Mouse (Mus musculus) forebrain, embryonic 15.5 days (tissue): ENCODE data around the gene Zfp64. TPM values are rescaled to one million over a fixed set of nuclear protein-coding genes. Genes with fewer than 3 reads are reported as not detected.
"Not testable (repeated sequence)": the region's sequence is repeated elsewhere in the genome, so short reads cannot be mapped to it uniquely, and the experiment has no call there.

Source experiments
- ATAC-seq: fragments of 200-750 bp; cut with Nextera tagmentation; replicated peaks from 2 replicates; pipeline ENCODE4 v1.8.0; 2017; ENCODE audit warnings: mild to moderate bottlenecking, moderate TSS enrichment, moderate library complexity
- H3K27ac ChIP-seq: fragments of 300-500 bp; sonication (generic); replicated peaks from 2 replicates; pipeline ENCODE4 v1.5.1; 2015; ENCODE audit warnings: mild to moderate bottlenecking, inconsistent platforms
- H3K27me3 ChIP-seq: fragments of 300-500 bp; sonication (generic); 2 replicates; pipeline ENCODE4 v1.6.1; 2015; ENCODE audit warnings: inconsistent platforms
- H3K36me3 ChIP-seq: fragments of 300-500 bp; sonication (generic); 2 replicates; pipeline ENCODE4 v1.6.1; 2015; ENCODE audit warnings: mild to moderate bottlenecking, inconsistent platforms
- H3K4me1 ChIP-seq: fragments of 300-500 bp; sonication (generic); 2 replicates; pipeline ENCODE4 v1.6.1; 2015; ENCODE audit warnings: inconsistent platforms
- H3K4me2 ChIP-seq: fragments of 300-500 bp; sonication (generic); replicated peaks from 2 replicates; pipeline ENCODE4 v1.6.1; 2015; ENCODE audit warnings: mild to moderate bottlenecking, inconsistent platforms
- H3K4me3 ChIP-seq: fragments of 300-500 bp; sonication (generic); 2 replicates; pipeline ENCODE4 v1.5.1; 2015; ENCODE audit warnings: mild to moderate bottlenecking, inconsistent platforms
- H3K9ac ChIP-seq: fragments of 300-500 bp; sonication (generic); replicated peaks from 2 replicates; pipeline ENCODE4 v1.6.1; 2015; ENCODE audit warnings: mild to moderate bottlenecking, inconsistent platforms
- H3K9me3 ChIP-seq: fragments of 300-500 bp; sonication (generic); 2 replicates; pipeline ENCODE4 v1.6.1; 2016; ENCODE audit warnings: inconsistent platforms
- WGBS: fragments of 180-500 bp; shearing (Covaris S2); methylation state at CpG from one replicate; pipeline ENCODE4 v1.1.7; 2015; ENCODE audit warnings: mixed read lengths; 5-methylcytosine and 5-hydroxymethylcytosine counted together
- polyA plus RNA-seq: library from polyadenylated mRNA; unstranded; fragments of >200 nt; fragmentation: Nextera tagmentation; extraction: Ambion mirVana; gene quantifications from 2 replicates; pipeline ENCODE4 v1.2.1, GENCODE M21; 2015

Zfp64 gene
- polyA plus RNA-seq, 1 experiment from 2014 or later: 30.5 TPM

DNA sequence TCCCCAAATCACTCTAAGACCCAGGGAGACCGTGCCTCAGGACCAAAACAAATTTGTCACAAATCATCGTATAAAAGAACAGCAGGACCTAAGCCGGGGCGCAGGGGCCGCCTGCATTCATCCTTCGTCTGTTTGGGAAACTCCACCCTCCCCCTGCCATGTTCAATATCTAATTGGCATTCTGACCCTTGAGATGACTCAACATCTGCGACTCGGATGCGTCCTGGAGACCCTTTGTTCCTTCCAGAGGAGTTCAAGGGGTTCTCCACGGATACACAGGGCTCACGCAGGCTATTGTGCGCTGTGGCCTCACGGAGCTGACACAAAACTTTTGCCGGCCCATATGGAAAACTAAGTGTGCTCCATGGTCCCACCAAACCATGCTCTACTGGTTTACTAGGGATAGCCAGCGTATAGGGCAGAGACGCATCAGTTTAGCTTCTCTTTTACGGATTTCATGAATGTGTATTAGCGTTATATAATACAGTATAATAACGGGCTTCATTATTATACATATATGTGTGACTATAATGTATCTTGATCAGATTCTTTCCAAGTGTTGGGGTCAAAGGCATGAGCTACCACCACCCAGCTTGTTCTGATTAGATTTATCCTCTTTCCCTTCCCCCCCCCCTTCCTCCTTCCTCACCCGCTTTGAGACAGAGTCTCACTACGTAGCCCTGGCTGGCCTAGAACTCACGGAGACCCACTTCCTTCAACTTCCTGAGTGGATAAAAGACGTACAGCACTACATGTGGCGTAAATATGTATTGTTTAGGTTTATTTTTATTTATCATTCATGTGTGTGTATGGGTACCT, 94.3 kb downstream of the Zfp64 start:
- H3K36me3 ChIP-seq: no peaks in the 10 kb centered on the region
- 32% methylated on average over 24 of the region's 24 CpGs for WGBS
- H3K9me3 ChIP-seq: no peaks in the 10 kb centered on the region
- H3K4me1 ChIP-seq: peaks cover 14% of the 10 kb centered on the region
- no peak overlapping the region for H3K4me3 ChIP-seq
- no peak overlapping the region for H3K9ac ChIP-seq
- H3K4me2 ChIP-seq: no peak overlapping the region
- ATAC-seq: no peak
- no peaks in the 10 kb centered on the region for H3K27me3 ChIP-seq
- no peak overlapping the region for H3K27ac ChIP-seq

DNA sequence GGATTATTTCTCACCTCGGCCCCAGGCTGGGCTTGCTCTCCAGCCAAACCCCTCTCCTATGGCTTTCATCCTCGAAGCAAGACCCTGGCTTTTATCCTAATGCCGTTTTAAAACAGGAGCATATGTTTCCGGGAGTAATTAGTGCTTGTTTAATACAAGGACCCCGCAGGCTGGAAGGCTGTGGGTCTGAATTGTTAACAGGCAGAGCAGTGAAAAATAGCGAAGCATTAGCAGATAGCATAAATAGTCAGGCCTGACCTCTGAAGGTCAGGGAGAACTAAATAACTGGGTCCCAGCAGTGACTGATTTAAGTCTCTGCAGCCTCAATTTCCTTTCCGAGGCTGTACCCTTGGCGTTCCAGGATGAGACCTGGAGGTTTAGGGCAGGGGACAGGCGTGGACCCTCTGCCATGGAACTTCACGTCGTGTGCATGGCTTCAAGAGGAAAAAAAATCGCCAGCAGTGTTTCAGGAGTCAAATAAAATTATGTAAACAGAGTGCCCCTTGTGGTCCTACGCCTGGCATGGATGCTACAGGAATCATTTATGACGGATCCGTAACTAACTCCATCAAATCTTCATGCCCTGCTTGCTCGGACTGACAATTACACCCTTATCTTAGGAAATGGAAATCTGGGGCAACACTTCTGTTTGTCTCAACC, 95.2 kb downstream of the Zfp64 start:
- Histone ChIP-seq H3K36me3 (no peaks in the 10 kb centered on the region), H3K4me1 (peaks cover 14% of the 10 kb centered on the region), H3K27me3 (no peaks in the 10 kb centered on the region), H3K9me3 (no peaks in the 10 kb centered on the region), H3K4me3 (no peak overlapping the region), H3K9ac (no peak overlapping the region), H3K27ac (no peak overlapping the region), H3K4me2 (no peak overlapping the region)
- 11% methylated on average over 16 of the region's 16 CpGs for WGBS
- no peak; the same call in 1 of the 2 replicates for ATAC-seq

DNA sequence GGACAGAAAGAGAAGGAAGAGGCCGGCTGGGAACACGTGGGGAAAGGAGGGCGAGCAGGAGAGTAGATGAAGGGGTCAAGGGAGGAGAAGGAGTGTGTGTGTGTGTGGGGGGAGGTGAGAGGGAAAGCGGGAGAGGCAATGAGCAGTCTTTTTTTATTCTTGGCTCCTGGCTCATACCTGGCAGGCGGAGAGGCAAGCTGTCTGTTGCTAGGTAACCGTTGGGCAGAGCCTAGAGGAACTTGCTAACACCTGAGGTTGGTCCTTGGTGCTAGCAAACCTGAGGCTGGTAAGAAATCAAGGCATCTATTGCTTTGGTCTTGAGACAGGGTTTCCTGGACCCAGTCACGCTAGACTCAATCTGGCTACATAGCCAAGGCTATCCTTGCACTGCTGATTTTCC, 98.7 kb downstream of the Zfp64 start:
- WGBS: 59% methylated on average over 7 of the region's 7 CpGs
- no peak overlapping the region for H3K4me2 ChIP-seq
- no peaks in the 10 kb centered on the region for H3K27me3 ChIP-seq
- H3K27ac ChIP-seq: no peak overlapping the region
- ATAC-seq: no peak
- no peaks in the 10 kb centered on the region for H3K9me3 ChIP-seq
- no peaks in the 10 kb centered on the region for H3K36me3 ChIP-seq
- H3K4me1 ChIP-seq: peaks cover 14% of the 10 kb centered on the region
- H3K4me3 ChIP-seq: no peak overlapping the region
- H3K9ac ChIP-seq: no peak overlapping the region

DNA sequence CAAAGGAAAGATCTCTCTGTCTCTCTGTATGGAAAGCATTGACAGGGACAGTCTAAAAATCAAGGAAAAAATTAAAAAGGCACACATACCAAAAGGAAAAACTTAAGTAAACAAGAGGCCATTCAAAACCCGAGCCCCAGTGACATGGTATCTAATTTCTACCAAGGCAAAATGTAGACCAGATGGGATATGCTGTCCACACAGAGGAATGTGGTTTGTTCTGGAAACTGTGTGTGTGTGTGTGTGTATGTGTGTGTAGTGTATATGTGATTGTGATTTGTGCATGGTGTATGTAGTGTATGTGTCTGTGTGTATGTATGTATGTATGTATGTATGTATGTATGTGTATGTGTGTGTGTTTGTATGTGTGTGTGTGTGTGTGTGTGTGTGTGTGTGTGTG, 100.6 kb downstream of the Zfp64 start:
- Histone ChIP-seq H3K4me1 (0 out of 2 replicates have a peak, but pooled peaks cover 2% of the 10 kb centered on the region), H3K36me3 (no peaks in the 10 kb centered on the region), H3K27ac (no peak overlapping the region), H3K27me3 (no peaks in the 10 kb centered on the region), H3K9me3 (no peaks in the 10 kb centered on the region), H3K9ac (no peak overlapping the region), H3K4me2 (no peak overlapping the region), H3K4me3 (no peak overlapping the region)
- WGBS: 77% methylated on average over 1 of the region's 1 CpGs
- ATAC-seq: no peak

DNA sequence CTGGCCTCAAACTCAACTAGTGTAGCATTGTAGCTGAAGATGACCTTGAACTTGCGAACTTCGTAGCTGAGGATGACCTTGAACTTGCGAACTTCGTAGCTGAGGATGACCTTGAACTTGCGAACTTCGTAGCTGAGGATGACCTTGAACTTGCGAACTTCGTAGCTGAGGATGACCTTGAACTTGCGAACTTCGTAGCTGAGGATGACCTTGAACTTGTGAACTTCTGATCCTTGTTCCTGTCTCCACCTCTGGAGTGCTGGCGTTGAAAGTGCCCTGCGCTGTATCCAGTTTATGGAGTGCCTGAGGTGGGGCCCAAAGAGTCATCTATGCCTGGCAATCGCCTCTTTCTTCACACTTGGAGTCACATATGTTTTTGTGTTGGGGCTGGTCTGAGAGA, 101.5 kb downstream of the Zfp64 start:
- H3K9ac ChIP-seq: not testable (repeated sequence)

DNA sequence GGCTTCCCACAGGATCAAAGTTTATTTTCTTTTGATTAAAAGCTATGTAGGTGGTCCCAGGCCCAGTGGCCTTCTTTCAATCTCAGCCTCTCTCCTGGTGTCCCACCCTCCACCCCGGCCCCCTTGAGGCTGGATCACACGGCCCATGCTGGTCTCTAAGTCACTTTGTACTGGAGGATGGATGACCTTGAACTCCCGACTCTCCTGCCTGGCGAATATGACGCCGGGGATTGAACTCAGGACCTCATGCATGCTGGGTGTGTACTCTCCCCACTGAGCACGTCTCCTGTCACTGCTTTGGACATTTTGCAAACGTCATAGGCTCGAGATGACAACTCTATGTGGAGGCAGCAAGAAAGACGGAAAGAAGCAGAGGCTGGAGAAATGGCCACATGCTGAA, 103.8 kb downstream of the Zfp64 start:
- no peak overlapping the region for H3K9ac ChIP-seq
- H3K36me3 ChIP-seq: no peaks in the 10 kb centered on the region
- no peaks in the 10 kb centered on the region for H3K9me3 ChIP-seq
- H3K27ac ChIP-seq: no peak overlapping the region
- H3K4me1 ChIP-seq: no peaks in the 10 kb centered on the region
- H3K27me3 ChIP-seq: no peaks in the 10 kb centered on the region
- WGBS: 57% methylated on average over 10 of the region's 10 CpGs
- no peak for ATAC-seq
- no peak overlapping the region for H3K4me3 ChIP-seq
- H3K4me2 ChIP-seq: no peak overlapping the region

More for the DNA sequence above, 101.5 kb downstream of the Zfp64 start:
- not testable (repeated sequence) for H3K9me3 ChIP-seq, ATAC-seq, H3K27me3 ChIP-seq, H3K36me3 ChIP-seq, H3K27ac ChIP-seq, H3K4me1 ChIP-seq, H3K4me3 ChIP-seq, H3K4me2 ChIP-seq
- WGBS: 94% methylated on average over 13 of the region's 13 CpGs

DNA sequence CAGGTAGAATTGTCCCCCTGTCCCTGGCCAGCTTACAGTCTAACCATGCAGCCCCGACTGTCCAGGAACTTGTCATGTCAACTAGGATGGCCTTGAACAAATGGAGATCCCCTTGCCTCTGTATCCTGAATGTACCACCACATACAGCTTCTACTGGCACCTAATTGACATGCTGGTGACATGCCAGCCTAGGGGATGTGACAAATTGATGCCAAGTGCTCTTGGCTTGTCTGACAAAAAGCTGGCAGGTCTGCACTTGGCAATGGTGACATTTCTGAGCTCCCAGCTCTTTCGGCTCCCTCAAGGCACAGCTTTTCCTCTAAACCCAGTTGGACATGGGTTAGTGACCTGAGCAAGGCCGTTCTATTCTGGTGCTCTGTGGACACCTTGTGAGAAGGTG, 106.8 kb downstream of the Zfp64 start:
- Histone ChIP-seq H3K4me2 (no peak overlapping the region), H3K36me3 (no peaks in the 10 kb centered on the region), H3K9ac (no peak overlapping the region), H3K4me1 (no peaks in the 10 kb centered on the region), H3K9me3 (no peaks in the 10 kb centered on the region), H3K27ac (no peak overlapping the region), H3K4me3 (no peak overlapping the region), H3K27me3 (no peaks in the 10 kb centered on the region)
- WGBS: 73% methylated on average over 3 of the region's 3 CpGs
- no peak for ATAC-seq

DNA sequence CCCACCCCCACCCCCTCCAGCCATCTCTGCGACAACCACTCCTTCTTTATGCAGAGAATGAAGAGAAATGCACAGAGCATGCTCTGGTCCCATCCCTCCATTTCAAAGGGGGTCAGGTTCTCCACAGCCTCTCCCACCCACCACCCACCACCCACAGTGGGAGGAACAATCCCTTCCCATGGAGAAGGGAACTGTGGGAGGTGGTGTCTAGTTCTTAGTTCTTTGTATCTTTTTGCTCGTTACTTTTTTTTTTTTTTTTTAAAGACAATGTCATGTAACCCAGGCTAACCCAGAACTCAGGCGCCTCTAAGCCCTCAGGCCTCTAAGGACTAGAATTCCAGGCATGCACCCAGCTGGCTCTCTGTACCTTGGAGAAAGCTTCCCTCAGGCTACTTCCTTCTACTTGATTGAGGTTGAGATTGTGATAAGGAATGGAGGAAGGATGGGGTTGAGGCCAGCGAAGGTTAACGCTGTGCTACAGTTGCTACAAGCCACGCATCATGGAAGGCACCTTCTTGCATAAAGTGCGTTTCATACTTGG, 109.1 kb downstream of the Zfp64 start:
- ATAC-seq: no peak
- Histone ChIP-seq H3K27ac (no peak overlapping the region), H3K27me3 (peaks cover 14% of the 10 kb centered on the region), H3K9me3 (no peaks in the 10 kb centered on the region), H3K4me1 (peaks cover 7% of the 10 kb centered on the region; the same call in 1 of the 2 replicates), H3K9ac (no peak overlapping the region), H3K36me3 (no peaks in the 10 kb centered on the region), H3K4me2 (no peak overlapping the region), H3K4me3 (no peak overlapping the region)
- WGBS: 73% methylated on average over 7 of the region's 7 CpGs

Other genes with a start within 250 kb of the Zfp64 start
- 60.4 and 91.5 TPM in 2 replicates for gene Atp9a, start 213.2 kb downstream of the Zfp64 start, polyA plus RNA-seq
- gene Sall4, start 187.6 kb downstream of the Zfp64 start, polyA plus RNA-seq: 0.47 and 0.88 TPM in 2 replicates